ENCODE assay signal across 12 mouse cellular contexts in genomic region chr5:21736046-21736445, GRCm38 (mm10). TPM values are rescaled to one million over a fixed set of nuclear protein-coding genes. Genes with fewer than 3 reads are reported as not detected.
A peak's percentile ranks its signal among the peaks of the same experiment; 100 is the strongest.
DNase-seq lines count a peak whose midpoint lies in the region; ATAC-seq and TF ChIP-seq lines count a peak whose summit lies in the region.
"Had no signal": no experiment of that assay in that cellular context is flagged by ENCODE, and none has a peak within 500 bp of the region (broad histone marks: within the 10 kb centered on the region; RNA-seq: fewer than 3 reads in every experiment).

No protein-coding gene starts in this region.

- no peak for TF ChIP-seq CTCF in E14TG2a.4 (conservative IDR thresholded peaks at IDR 0.05; ENCODE audit: low read length)

- peak; percentile 61 for DNase-seq in heart, adult 11 months
- no peak for DNase-seq in heart, postnatal 4 days
- DNase-seq in 416B (ENCODE audit: low read depth): peak; percentile 20
- DNase-seq in ZHBTc4 (ENCODE audit: low read depth, low spot score): peak; percentile 35
- no peak for DNase-seq in left cerebral cortex, postnatal 14 days (ENCODE audit: low spot score in 2 of 2)

- peaks cover 22% of the 10 kb centered on the region for H3K36me3 ChIP-seq in E14TG2a.4 (ENCODE audit: insufficient read depth, low read length)

- H3K4me3 ChIP-seq in E14TG2a.4 (replicated peaks; ENCODE audit: low read length): peak overlapping the region; percentile 97; the same call in 1 of the 2 replicates
- H3K4me3 ChIP-seq: hindbrain, embryonic 13.5 days had no signal

- no peak for ATAC-seq in cerebellum, adult (ENCODE audit: insufficient number of reproducible peaks, low FRiP score, low TSS enrichment)

- peaks cover 87% of the 10 kb centered on the region for H3K4me1 ChIP-seq in E14TG2a.4 (replicated peaks; ENCODE audit: low read depth, low read length)

- H3K9me3 ChIP-seq in E14TG2a.4 (ENCODE audit: low read length): no peaks in the 10 kb centered on the region
- H3K9me3 ChIP-seq: embryonic facial prominence, embryonic 10.5 days; forebrain, embryonic 15.5 days; heart, embryonic 10.5 days; hindbrain, embryonic 13.5 days; intestine, embryonic 15.5 days had no signal

- H3K27me3 ChIP-seq in E14TG2a.4 (ENCODE audit: insufficient read depth, low read length): no peaks in the 10 kb centered on the region
- H3K27me3 ChIP-seq: forebrain, embryonic 15.5 days; hindbrain, embryonic 13.5 days; intestine, embryonic 15.5 days had no signal

- intact Hi-C loops in left cerebral cortex, postnatal 14 days (cut with DNase I): loop anchor here (5.0 to 10.0 kb wide), 2 partner anchors 301 to 474 kb away; no protein-coding TSS in a partner anchor

RNA-seq across cellular contexts. Expression of gene Pmpcb, which starts 0.9 kb away (rescaled TPM):
- 100 to 1,000 TPM; 211 to 228 TPM for total RNA-seq in heart, postnatal 4 days (2021)
- 10 to 100 TPM; 68.6 to 69.7 TPM for total RNA-seq in left cerebral cortex, postnatal 14 days (2021)

RNA-seq across cellular contexts. Expression of gene Napepld, which starts 34.9 kb away (rescaled TPM):
- total RNA-seq in heart, postnatal 4 days (2021): 1 to 10 TPM; 6.4 to 7.5 TPM
- 1 to 10 TPM; 8.6 to 9.0 TPM for total RNA-seq in left cerebral cortex, postnatal 14 days (2021)

RNA-seq across cellular contexts. Expression of gene Dnajc2, which starts 49.0 kb away (rescaled TPM):
- 10 to 100 TPM; 25.9 to 27.6 TPM for total RNA-seq in heart, postnatal 4 days (2021)
- 10 to 100 TPM; 33.7 to 34.6 TPM for total RNA-seq in left cerebral cortex, postnatal 14 days (2021)

RNA-seq across cellular contexts. Expression of gene Psmc2, which starts 49.0 kb away (rescaled TPM):
- 10 to 100 TPM; 94.1 to 96.3 TPM for total RNA-seq in heart, postnatal 4 days (2021)
- total RNA-seq in left cerebral cortex, postnatal 14 days (2021): 100 to 1,000 TPM; 115 to 121 TPM

Comparison
In these comparisons a context has a peak if more than half of its experiments do, and no peak if none do; other contexts are left out.
1. DNase-seq: peak in heart, adult 11 months (single experiment), 416B (single experiment) and ZHBTc4 (single experiment); none in heart, postnatal 4 days (single experiment) and left cerebral cortex, postnatal 14 days (0 of 2).